Mouse (Mus musculus): ENCODE measurements around the gene Gm11549. TPM values are rescaled to one million over a fixed set of nuclear protein-coding genes. Genes with fewer than 3 reads are reported as not detected.

Gene Gm11549
- polyA plus RNA-seq, 1 experiment: not detected

DNA sequence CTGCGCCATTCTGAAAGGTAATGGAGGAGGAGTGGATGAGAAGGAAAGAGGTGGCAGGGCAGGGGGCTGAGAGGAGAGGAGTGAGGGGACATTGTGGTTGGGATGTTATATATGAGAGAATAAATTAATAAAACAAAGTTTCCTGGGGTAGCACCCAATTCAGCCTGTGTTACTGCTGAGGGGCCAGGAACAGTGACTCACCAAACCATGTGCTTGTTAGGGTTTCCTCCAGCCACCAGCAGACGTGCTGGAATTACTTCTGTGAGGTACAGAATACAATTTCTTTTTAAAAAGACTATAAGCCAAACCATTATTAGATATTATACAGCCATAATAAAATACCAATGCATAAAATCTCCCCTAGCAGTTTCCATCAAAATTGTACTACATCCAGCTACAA is 27.0 kb downstream of the Gm11549 start:
- Histone ChIP-seq H3K4me2 (ENCODE audit: low read depth) (peak overlapping the region; percentile 90), H3K79me2 (ENCODE audit: control insufficient read depth, insufficient read depth) (no peaks in the 10 kb centered on the region), H3K27me3 (ENCODE audit: control insufficient read depth, insufficient read depth, insufficient read length) (no peaks in the 10 kb centered on the region), H3K36me3 (ENCODE audit: control insufficient read depth, insufficient read depth) (no peaks in the 10 kb centered on the region), H3K4me3 (no peak overlapping the region), H3ac (ENCODE audit: control insufficient read depth, insufficient read length) (no peak overlapping the region)
- TF ChIP-seq REST (IDR thresholded peaks at IDR 0.05; ENCODE audit: insufficient read depth, insufficient read length) (no peak), MYOG (IDR thresholded peaks at IDR 0.05; ENCODE audit: control insufficient read depth in 1 of 3, insufficient read depth in 1 of 3, insufficient read length in 2 of 3, low read depth in 2 of 3) (no peak), POLR2AphosphoS2 (IDR thresholded peaks at IDR 0.05; ENCODE audit: insufficient read length, low read depth) (no peak), USF1 (IDR thresholded peaks at IDR 0.05; ENCODE audit: low read depth) (no peak), TCF3 (IDR thresholded peaks at IDR 0.05; ENCODE audit: insufficient read length, low read depth) (no peak), POLR2A (IDR thresholded peaks at IDR 0.05; ENCODE audit: insufficient read length, low read depth) (no peak), CEBPB (IDR thresholded peaks at IDR 0.05; ENCODE audit: insufficient read depth, poor library complexity, severe bottlenecking) (no peak), TCF12 (IDR thresholded peaks at IDR 0.05; ENCODE audit: insufficient read depth, poor library complexity, severe bottlenecking) (no peak), SRF (IDR thresholded peaks at IDR 0.05; ENCODE audit: control insufficient read depth, insufficient read length, low read depth) (no peak), E2F4 (IDR thresholded peaks at IDR 0.05; ENCODE audit: insufficient read depth) (no peak), MAX (IDR thresholded peaks at IDR 0.05; ENCODE audit: low read depth) (no peak), MYOD1 (IDR thresholded peaks at IDR 0.05; ENCODE audit: control insufficient read depth in 1 of 3, insufficient read length in 2 of 3, low read depth in 2 of 3) (no peak)

DNA sequence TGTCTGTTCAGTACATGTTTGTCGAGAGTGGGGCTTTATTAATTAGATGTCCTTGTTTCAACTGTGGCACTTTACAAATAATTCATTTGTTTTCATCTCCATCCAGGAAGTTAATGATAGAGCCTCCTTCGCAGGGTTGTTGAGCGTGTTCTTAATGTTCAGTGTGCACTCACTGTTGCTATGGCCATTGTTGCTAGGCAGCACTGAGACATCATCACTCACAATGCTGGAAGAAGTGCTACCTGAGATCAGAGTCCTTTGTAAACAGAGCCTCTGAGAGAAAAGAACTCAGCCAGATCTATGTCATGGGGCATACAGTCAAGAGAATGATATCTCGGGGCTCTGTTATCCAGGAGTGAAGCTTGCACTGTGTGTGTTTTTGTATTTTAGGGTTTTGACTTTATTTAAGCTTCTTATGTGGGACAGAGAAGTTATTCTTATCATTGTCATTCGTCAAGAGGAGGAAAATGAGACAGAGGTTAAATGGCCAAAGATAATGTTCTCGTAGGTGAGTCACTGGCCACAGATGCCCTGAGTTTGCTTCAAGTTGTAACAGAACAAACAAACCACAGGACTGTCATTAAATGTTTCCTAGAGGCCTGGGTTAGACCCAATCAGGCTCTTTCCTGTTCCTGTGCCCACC is 27.9 kb downstream of the Gm11549 start:
- peak overlapping the region; percentile 90 for H3K4me2 ChIP-seq (ENCODE audit: low read depth)
- no peak overlapping the region for H3K4me3 ChIP-seq
- TF ChIP-seq MYOD1 (IDR thresholded peaks at IDR 0.05; ENCODE audit: control insufficient read depth in 1 of 3, insufficient read length in 2 of 3, low read depth in 2 of 3) (no peak), TCF12 (IDR thresholded peaks at IDR 0.05; ENCODE audit: insufficient read depth, poor library complexity, severe bottlenecking) (no peak), CEBPB (IDR thresholded peaks at IDR 0.05; ENCODE audit: insufficient read depth, poor library complexity, severe bottlenecking) (no peak), MAX (IDR thresholded peaks at IDR 0.05; ENCODE audit: low read depth) (no peak)
- H3ac ChIP-seq (ENCODE audit: control insufficient read depth, insufficient read length): no peak overlapping the region
- no peaks in the 10 kb centered on the region for H3K36me3 ChIP-seq (ENCODE audit: control insufficient read depth, insufficient read depth)
- no peaks in the 10 kb centered on the region for H3K27me3 ChIP-seq (ENCODE audit: control insufficient read depth, insufficient read depth, insufficient read length)
- no peaks in the 10 kb centered on the region for H3K79me2 ChIP-seq (ENCODE audit: control insufficient read depth, insufficient read depth)

DNA sequence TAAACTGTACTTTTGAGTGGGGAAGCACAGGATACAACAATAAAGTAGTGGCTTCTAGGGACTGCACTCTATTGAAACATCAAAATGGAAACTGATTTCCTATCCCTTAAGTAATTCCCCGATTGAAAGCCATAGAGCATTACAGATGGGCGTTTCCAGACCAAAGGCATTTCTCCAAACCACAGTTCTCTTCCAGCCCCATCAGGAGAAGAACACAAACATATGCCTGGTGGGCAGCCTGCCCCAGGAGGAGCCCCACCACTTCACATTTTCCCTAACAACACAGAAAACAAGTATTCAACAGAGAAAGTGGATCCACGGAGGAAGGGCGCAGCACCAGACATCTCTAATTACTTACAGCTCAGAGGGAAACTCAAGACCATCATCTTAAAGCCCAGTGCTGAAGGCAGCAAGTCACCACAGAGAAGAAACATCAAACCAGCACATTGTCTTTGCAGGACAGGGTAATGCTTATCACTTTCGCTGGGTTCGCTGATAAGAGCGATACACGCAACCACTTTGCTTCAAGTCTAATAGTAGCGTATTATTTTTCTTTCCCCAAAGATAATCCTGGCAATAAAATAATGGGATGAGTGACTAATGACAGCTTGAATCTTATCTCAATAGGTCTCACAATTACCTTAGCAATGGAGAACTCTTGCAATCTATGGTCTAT is 28.8 kb downstream of the Gm11549 start:
- TF ChIP-seq CEBPB (IDR thresholded peaks at IDR 0.05; ENCODE audit: insufficient read depth, poor library complexity, severe bottlenecking): no peak
- no peak for TF ChIP-seq USF1 (IDR thresholded peaks at IDR 0.05; ENCODE audit: low read depth)
- TF ChIP-seq E2F4 (IDR thresholded peaks at IDR 0.05; ENCODE audit: insufficient read depth): no peak
- no peak for TF ChIP-seq MAX (IDR thresholded peaks at IDR 0.05; ENCODE audit: low read depth)
- no peak for TF ChIP-seq MYOD1 (IDR thresholded peaks at IDR 0.05; ENCODE audit: control insufficient read depth in 1 of 3, insufficient read length in 2 of 3, low read depth in 2 of 3)
- TF ChIP-seq MYOG (IDR thresholded peaks at IDR 0.05; ENCODE audit: control insufficient read depth in 1 of 3, insufficient read depth in 1 of 3, insufficient read length in 2 of 3, low read depth in 2 of 3): no peak
- no peak for TF ChIP-seq TCF3 (IDR thresholded peaks at IDR 0.05; ENCODE audit: insufficient read length, low read depth)
- no peak for TF ChIP-seq REST (IDR thresholded peaks at IDR 0.05; ENCODE audit: insufficient read depth, insufficient read length)
- no peak for TF ChIP-seq SRF (IDR thresholded peaks at IDR 0.05; ENCODE audit: control insufficient read depth, insufficient read length, low read depth)
- no peak for TF ChIP-seq POLR2A (IDR thresholded peaks at IDR 0.05; ENCODE audit: insufficient read length, low read depth)
- no peak for TF ChIP-seq POLR2AphosphoS2 (IDR thresholded peaks at IDR 0.05; ENCODE audit: insufficient read length, low read depth)
- no peak for TF ChIP-seq TCF12 (IDR thresholded peaks at IDR 0.05; ENCODE audit: insufficient read depth, poor library complexity, severe bottlenecking)
- Histone ChIP-seq H3K27me3 (ENCODE audit: control insufficient read depth, insufficient read depth, insufficient read length) (no peaks in the 10 kb centered on the region), H3ac (ENCODE audit: control insufficient read depth, insufficient read length) (no peak overlapping the region), H3K4me2 (ENCODE audit: low read depth) (peak overlapping the region; percentile 90), H3K79me2 (ENCODE audit: control insufficient read depth, insufficient read depth) (no peaks in the 10 kb centered on the region), H3K4me3 (no peak overlapping the region), H3K36me3 (ENCODE audit: control insufficient read depth, insufficient read depth) (no peaks in the 10 kb centered on the region)

DNA sequence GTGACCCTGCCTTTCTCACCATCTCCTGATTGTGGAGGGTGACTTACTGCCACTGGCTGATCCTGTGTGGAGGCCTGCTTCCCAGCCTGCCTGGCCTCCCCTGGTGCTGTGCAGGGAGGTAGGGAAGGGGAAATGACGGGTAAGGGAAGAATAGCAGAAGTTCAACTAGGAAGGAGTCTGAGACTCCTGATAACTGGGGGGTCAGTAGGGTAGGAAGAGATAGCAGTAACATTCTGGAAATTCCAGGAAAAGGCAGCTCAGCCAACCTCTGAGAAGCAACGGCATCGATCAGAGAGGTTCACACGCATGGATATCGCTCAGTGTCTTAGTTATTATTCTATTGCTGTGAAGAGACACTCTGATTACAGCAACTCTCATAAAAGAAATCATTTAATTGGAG is 30.1 kb downstream of the Gm11549 start:
- H3K4me3 ChIP-seq: no peak overlapping the region
- H3K79me2 ChIP-seq (ENCODE audit: control insufficient read depth, insufficient read depth): no peaks in the 10 kb centered on the region
- H3ac ChIP-seq (ENCODE audit: control insufficient read depth, insufficient read length): no peak overlapping the region
- TF ChIP-seq MAX (IDR thresholded peaks at IDR 0.05; ENCODE audit: low read depth) (no peak), REST (IDR thresholded peaks at IDR 0.05; ENCODE audit: insufficient read depth, insufficient read length) (no peak), USF1 (IDR thresholded peaks at IDR 0.05; ENCODE audit: low read depth) (no peak), TCF12 (IDR thresholded peaks at IDR 0.05; ENCODE audit: insufficient read depth, poor library complexity, severe bottlenecking) (no peak), POLR2AphosphoS2 (IDR thresholded peaks at IDR 0.05; ENCODE audit: insufficient read length, low read depth) (no peak)
- H3K4me2 ChIP-seq (ENCODE audit: low read depth): no peak overlapping the region
- no peaks in the 10 kb centered on the region for H3K36me3 ChIP-seq (ENCODE audit: control insufficient read depth, insufficient read depth)
- no peaks in the 10 kb centered on the region for H3K27me3 ChIP-seq (ENCODE audit: control insufficient read depth, insufficient read depth, insufficient read length)

- H3K36me3 ChIP-seq (ENCODE audit: control insufficient read depth, insufficient read depth): no peaks in the 10 kb centered on the region
These were observed 32.1 kb downstream of the Gm11549 start for GRCm38 (mm10) chr3:36489590-36489910.

More at GRCm38 (mm10) chr3:36489590-36489910, 32.1 kb downstream of the Gm11549 start:
- Histone ChIP-seq H3K4me3 (no peak overlapping the region), H3K4me2 (ENCODE audit: low read depth) (no peak overlapping the region), H3K79me2 (ENCODE audit: control insufficient read depth, insufficient read depth) (no peaks in the 10 kb centered on the region), H3ac (ENCODE audit: control insufficient read depth, insufficient read length) (no peak overlapping the region), H3K27me3 (ENCODE audit: control insufficient read depth, insufficient read depth, insufficient read length) (no peaks in the 10 kb centered on the region)
- no peak for TF ChIP-seq POLR2AphosphoS2 (IDR thresholded peaks at IDR 0.05; ENCODE audit: insufficient read length, low read depth)
- TF ChIP-seq USF1 (IDR thresholded peaks at IDR 0.05; ENCODE audit: low read depth): no peak
- no peak for TF ChIP-seq TCF3 (IDR thresholded peaks at IDR 0.05; ENCODE audit: insufficient read length, low read depth)

Measured in myocyte (in vitro differentiated cells).